Mouse (Mus musculus): ENCODE measurements at regions not wholly inside any gene's neighbourhood (a gene's known extent, or its start where the extent isn't known, plus 50 kb on each side); places are given as distances from the start of the nearest gene placed in this dataset.
"Not testable (repeated sequence)": the region's sequence is repeated elsewhere in the genome, so short reads cannot be mapped to it uniquely, and the experiment has no call there.

DNA sequence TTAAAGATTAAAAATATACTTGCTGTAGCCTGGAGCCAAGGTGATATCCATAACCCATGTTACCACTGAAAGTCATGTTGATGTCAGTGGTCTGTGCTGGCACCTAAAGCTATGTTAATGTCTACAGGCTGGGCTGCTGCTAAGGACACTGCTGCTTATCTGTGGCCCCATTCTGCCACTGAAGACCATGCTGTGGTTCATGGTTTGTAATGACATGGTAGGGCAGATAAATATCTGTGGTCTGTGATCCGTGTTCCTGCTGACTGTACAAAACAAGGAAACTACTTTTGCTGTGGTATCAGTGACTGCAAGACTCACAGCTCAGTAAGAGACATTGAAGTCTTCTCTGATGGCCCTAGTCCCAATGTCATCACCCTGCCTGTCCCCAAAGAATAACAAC is 245.7 kb downstream of the Slco4c1 start:
- Histone ChIP-seq H3K9me3 (replicated peaks) (no peaks in the 10 kb centered on the region), H3K4me1 (no peaks in the 10 kb centered on the region), H3K9ac (no peak overlapping the region), H3K27ac (no peak overlapping the region), H3K36me3 (ENCODE audit: poor library complexity, severe bottlenecking) (no peaks in the 10 kb centered on the region), H3K4me3 (no peak overlapping the region), H3K27me3 (no peaks in the 10 kb centered on the region), H3K4me2 (no peak overlapping the region)
- ATAC-seq: no peak
- WGBS: 87% methylated on average over 1 of the region's 1 CpGs

DNA sequence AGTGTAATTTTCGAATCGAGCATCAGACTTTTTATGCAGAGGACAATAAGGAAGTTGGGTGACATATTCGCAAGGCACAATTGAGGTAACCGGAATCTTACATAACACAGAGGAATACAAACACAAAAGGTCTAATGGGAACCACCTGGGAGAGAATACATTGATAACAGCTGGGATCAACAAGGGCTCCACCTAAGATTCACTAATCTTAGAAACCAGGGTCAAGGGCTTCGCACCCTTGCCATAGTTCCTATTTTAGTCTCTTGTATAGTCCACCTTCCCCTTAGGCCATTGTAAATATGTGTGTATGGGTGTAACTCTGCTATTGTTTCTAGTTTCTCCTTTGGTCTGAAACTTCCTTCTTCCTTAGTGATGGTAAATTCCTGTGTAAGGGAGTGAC is 246.6 kb downstream of the Slco4c1 start:
- not testable (repeated sequence) for H3K36me3 ChIP-seq (ENCODE audit: poor library complexity, severe bottlenecking); H3K9me3 ChIP-seq (replicated peaks); H3K27ac ChIP-seq; H3K9ac ChIP-seq; H3K4me1 ChIP-seq; ATAC-seq; H3K27me3 ChIP-seq; H3K4me3 ChIP-seq; H3K4me2 ChIP-seq
- WGBS: 90% methylated on average over 5 of the region's 5 CpGs

DNA sequence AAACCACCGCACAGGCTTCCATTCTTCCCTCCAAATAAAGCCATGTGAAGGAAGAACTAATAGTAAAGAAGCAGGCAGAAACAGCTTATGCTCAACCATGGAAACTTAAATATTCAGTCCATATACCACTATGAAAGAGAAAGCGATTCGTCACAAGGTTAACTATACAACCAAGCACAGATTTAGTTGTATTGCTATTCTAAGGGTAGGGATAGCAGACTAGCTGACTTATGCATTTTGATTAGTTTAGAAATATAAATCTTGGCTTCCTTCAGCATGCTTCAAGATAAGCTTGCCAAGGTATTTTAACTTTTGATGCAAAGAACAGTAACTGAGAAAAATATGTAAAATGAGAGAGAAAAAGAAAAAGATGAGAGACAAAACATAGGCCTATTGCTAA is 275.8 kb downstream of the Slco4c1 start:
- H3K36me3 ChIP-seq (ENCODE audit: poor library complexity, severe bottlenecking): no peaks in the 10 kb centered on the region

DNA sequence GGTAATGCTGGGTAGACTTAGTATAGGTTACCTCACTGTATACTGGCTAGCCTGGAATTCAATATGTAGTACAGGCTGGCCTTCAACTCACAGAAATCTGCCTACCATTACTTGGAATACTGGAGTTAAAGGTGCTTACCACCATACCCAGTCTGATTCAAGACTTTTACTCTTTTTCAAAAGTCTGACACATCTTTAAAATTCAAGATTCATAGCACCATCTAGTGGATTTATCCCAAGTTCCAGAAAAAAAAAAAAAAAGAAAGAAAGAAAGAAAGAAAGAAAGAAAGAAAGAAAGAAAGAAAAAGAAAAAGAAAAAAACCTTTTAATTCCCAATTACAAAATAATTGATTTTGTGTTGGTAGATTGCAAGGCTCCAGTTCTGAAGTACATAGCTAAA is 302.7 kb downstream of the Slco4c1 start:
- H3K9ac ChIP-seq: no peak overlapping the region
- no peak for ATAC-seq
- no peak overlapping the region for H3K4me2 ChIP-seq
- H3K9me3 ChIP-seq (replicated peaks): no peaks in the 10 kb centered on the region
- H3K4me3 ChIP-seq: no peak overlapping the region
- no peaks in the 10 kb centered on the region for H3K4me1 ChIP-seq
- no peaks in the 10 kb centered on the region for H3K36me3 ChIP-seq (ENCODE audit: poor library complexity, severe bottlenecking)
- H3K27me3 ChIP-seq: no peaks in the 10 kb centered on the region
- no peak overlapping the region for H3K27ac ChIP-seq

More for the DNA sequence above, 275.8 kb downstream of the Slco4c1 start:
- 79% methylated on average over 3 of the region's 3 CpGs for WGBS
- H3K27ac ChIP-seq: no peak overlapping the region
- ATAC-seq: no peak
- no peak overlapping the region for H3K4me3 ChIP-seq
- H3K27me3 ChIP-seq: no peaks in the 10 kb centered on the region
- no peak overlapping the region for H3K9ac ChIP-seq
- H3K9me3 ChIP-seq (replicated peaks): no peaks in the 10 kb centered on the region
- H3K4me1 ChIP-seq: no peaks in the 10 kb centered on the region
- H3K4me2 ChIP-seq: no peak overlapping the region

DNA sequence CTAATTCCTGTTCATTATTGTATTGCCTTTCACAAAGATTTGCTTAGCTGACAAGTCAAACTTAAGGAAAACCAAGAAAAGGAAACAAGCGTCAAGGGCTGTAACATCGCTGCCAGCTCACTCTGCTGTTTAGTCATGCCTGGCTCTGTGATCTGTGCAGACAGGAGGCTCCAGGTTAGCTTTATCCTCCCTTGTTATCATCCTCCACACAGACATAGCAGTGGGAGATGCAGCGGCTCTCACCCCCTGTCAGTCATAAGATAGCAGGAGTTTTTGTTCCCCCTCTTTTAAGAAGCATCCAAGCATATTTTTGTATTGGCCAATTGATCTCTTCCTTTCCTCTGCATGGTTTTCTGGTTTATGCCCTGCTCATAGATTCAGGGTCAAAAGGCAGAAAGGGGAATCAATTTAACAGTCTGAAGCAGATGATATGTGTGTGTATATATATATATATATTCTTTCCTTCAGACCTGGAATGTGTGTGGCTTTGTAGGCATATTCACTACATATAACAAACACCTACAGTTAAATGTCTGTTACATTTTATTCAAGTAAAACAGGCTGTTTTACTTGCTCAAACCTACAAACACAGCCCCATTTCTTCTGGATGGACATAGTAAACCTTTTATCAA is 308.6 kb downstream of the Slco4c1 start:
- Histone ChIP-seq H3K27ac (no peak overlapping the region), H3K9ac (no peak overlapping the region), H3K9me3 (replicated peaks) (no peaks in the 10 kb centered on the region), H3K4me2 (no peak overlapping the region), H3K4me1 (no peaks in the 10 kb centered on the region), H3K27me3 (no peaks in the 10 kb centered on the region), H3K36me3 (ENCODE audit: poor library complexity, severe bottlenecking) (no peaks in the 10 kb centered on the region), H3K4me3 (no peak overlapping the region)
- 78% methylated on average over 3 of the region's 3 CpGs for WGBS
- ATAC-seq: no peak

GRCm38 (mm10) chr1:96556258-96556657 is 315.7 kb downstream of the Slco4c1 start:
- Histone ChIP-seq H3K27ac (no peak overlapping the region), H3K27me3 (no peaks in the 10 kb centered on the region), H3K9ac (no peak overlapping the region), H3K9me3 (replicated peaks) (no peaks in the 10 kb centered on the region), H3K4me3 (no peak overlapping the region), H3K4me1 (no peaks in the 10 kb centered on the region), H3K36me3 (ENCODE audit: poor library complexity, severe bottlenecking) (no peaks in the 10 kb centered on the region), H3K4me2 (no peak overlapping the region)
- ATAC-seq: no peak

- Histone ChIP-seq H3K4me3 (no peak overlapping the region), H3K27ac (no peak overlapping the region), H3K9me3 (replicated peaks) (no peaks in the 10 kb centered on the region), H3K36me3 (ENCODE audit: poor library complexity, severe bottlenecking) (no peaks in the 10 kb centered on the region), H3K27me3 (no peaks in the 10 kb centered on the region), H3K4me2 (no peak overlapping the region), H3K9ac (no peak overlapping the region), H3K4me1 (no peaks in the 10 kb centered on the region)
- 94% methylated on average over 3 of the region's 3 CpGs for WGBS
- ATAC-seq: no peak
These were observed 352.6 kb downstream of the Slco4c1 start for GRCm38 (mm10) chr1:96519347-96519746.

- Histone ChIP-seq H3K4me3 (no peak overlapping the region), H3K4me2 (no peak overlapping the region), H3K27me3 (no peaks in the 10 kb centered on the region), H3K9ac (no peak overlapping the region), H3K4me1 (no peaks in the 10 kb centered on the region), H3K36me3 (ENCODE audit: poor library complexity, severe bottlenecking) (no peaks in the 10 kb centered on the region), H3K9me3 (replicated peaks) (no peaks in the 10 kb centered on the region), H3K27ac (no peak overlapping the region)
- ATAC-seq: no peak
These were observed 371.0 kb downstream of the Slco4c1 start for GRCm38 (mm10) chr1:96501007-96501406.

DNA sequence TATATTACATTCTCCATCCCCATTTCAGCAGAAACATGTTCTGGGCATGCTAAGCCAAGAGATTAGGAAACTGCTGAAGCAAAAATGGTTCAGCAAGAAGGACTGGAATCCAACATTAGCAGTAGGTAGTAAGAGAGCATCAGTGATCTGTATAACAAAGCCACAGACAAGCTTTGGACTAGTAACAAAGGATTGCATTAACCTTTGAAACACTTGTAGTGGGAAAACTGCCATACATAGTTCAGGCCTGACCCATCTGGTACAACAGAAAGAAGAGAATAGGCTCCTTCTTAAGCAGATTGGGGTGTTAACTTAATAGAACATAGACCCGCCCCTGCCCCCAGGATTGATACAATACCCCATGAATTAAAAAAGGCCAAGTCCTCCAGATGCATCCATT is 389.2 kb downstream of the Slco4c1 start:
- 57% methylated on average over 1 of the region's 1 CpGs for WGBS
- no peak for ATAC-seq
- H3K4me2 ChIP-seq: no peak overlapping the region
- H3K4me1 ChIP-seq: no peaks in the 10 kb centered on the region
- H3K9me3 ChIP-seq (replicated peaks): no peaks in the 10 kb centered on the region
- H3K27me3 ChIP-seq: no peaks in the 10 kb centered on the region
- no peak overlapping the region for H3K4me3 ChIP-seq
- H3K27ac ChIP-seq: no peak overlapping the region
- no peak overlapping the region for H3K9ac ChIP-seq
- H3K36me3 ChIP-seq (ENCODE audit: poor library complexity, severe bottlenecking): no peaks in the 10 kb centered on the region

GRCm38 (mm10) chr1:96450852-96451251 is 421.1 kb downstream of the Slco4c1 start:
- ATAC-seq: no peak
- H3K9ac ChIP-seq: no peak overlapping the region
- no peak overlapping the region for H3K27ac ChIP-seq
- H3K27me3 ChIP-seq: no peaks in the 10 kb centered on the region
- H3K4me1 ChIP-seq: no peaks in the 10 kb centered on the region
- H3K36me3 ChIP-seq (ENCODE audit: poor library complexity, severe bottlenecking): no peaks in the 10 kb centered on the region
- no peak overlapping the region for H3K4me2 ChIP-seq
- no peaks in the 10 kb centered on the region for H3K9me3 ChIP-seq (replicated peaks)
- 55% methylated on average over 1 of the region's 1 CpGs for WGBS
- no peak overlapping the region for H3K4me3 ChIP-seq

DNA sequence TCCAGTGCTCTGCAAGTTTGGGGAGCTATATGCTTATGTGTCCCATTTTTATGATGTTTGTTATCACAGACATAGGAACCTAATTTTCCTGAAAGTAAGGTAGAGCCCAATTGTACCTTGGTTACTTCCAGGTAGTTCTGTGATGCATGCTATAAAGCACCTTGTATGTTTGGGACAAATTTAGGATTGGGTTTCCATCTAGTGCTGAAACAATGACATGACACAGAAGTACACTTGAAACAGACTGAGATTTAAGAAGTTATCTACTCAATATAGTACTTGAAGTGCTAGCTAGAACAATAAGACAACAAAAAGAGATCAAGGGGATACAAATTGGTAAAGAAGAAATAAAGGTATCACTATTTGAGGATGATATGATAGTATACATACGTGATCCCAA is 426.8 kb downstream of the Slco4c1 start:
- no peak overlapping the region for H3K9ac ChIP-seq
- no peak overlapping the region for H3K4me2 ChIP-seq
- H3K36me3 ChIP-seq (ENCODE audit: poor library complexity, severe bottlenecking): no peaks in the 10 kb centered on the region
- 98% methylated on average over 1 of the region's 1 CpGs for WGBS
- no peaks in the 10 kb centered on the region for H3K9me3 ChIP-seq (replicated peaks)
- H3K27ac ChIP-seq: no peak overlapping the region
- no peak for ATAC-seq
- no peaks in the 10 kb centered on the region for H3K27me3 ChIP-seq
- H3K4me3 ChIP-seq: no peak overlapping the region
- no peaks in the 10 kb centered on the region for H3K4me1 ChIP-seq

GRCm38 (mm10) chr1:96433057-96433456 is 438.9 kb downstream of the Slco4c1 start:
- no peaks in the 10 kb centered on the region for H3K27me3 ChIP-seq
- ATAC-seq: no peak
- H3K36me3 ChIP-seq (ENCODE audit: poor library complexity, severe bottlenecking): no peaks in the 10 kb centered on the region
- H3K4me3 ChIP-seq: no peak overlapping the region
- no peak overlapping the region for H3K4me2 ChIP-seq
- no peaks in the 10 kb centered on the region for H3K9me3 ChIP-seq (replicated peaks)
- H3K9ac ChIP-seq: no peak overlapping the region
- H3K27ac ChIP-seq: no peak overlapping the region
- no peaks in the 10 kb centered on the region for H3K4me1 ChIP-seq
- WGBS: 78% methylated on average over 2 of the region's 2 CpGs

- Histone ChIP-seq H3K9me3 (replicated peaks) (no peaks in the 10 kb centered on the region), H3K4me2 (no peak overlapping the region), H3K4me3 (no peak overlapping the region), H3K9ac (no peak overlapping the region), H3K27me3 (no peaks in the 10 kb centered on the region), H3K4me1 (no peaks in the 10 kb centered on the region), H3K27ac (no peak overlapping the region), H3K36me3 (ENCODE audit: poor library complexity, severe bottlenecking) (no peaks in the 10 kb centered on the region)
- no peak for ATAC-seq
These were observed 448.5 kb downstream of the Slco4c1 start for GRCm38 (mm10) chr1:96423481-96423880.

Measured in forebrain, embryonic 13.5 days (tissue).